Mouse (Mus musculus) megakaryocyte, embryonic 14.5 days (primary cell): ENCODE data around the gene Sncb. TPM values are rescaled to one million over a fixed set of nuclear protein-coding genes. Genes with fewer than 3 reads are reported as not detected.

Experiments
- H3K27me3 ChIP-seq: replicated peaks from 2 replicates; pipeline ENCODE3; 2012; ENCODE audit warnings: inconsistent platforms
- H3K36me3 ChIP-seq: replicated peaks from 2 replicates; pipeline ENCODE3; 2012; ENCODE audit warnings: low read length, inconsistent platforms, mixed read lengths
- H3K4me1 ChIP-seq: 2 replicates; pipeline ENCODE4 v1.6.1; 2012; ENCODE audit warnings: inconsistent platforms
- H3K4me3 ChIP-seq: replicated peaks from 2 replicates; pipeline ENCODE3; 2012; ENCODE audit warnings: moderate library complexity, mild to moderate bottlenecking, inconsistent platforms
- H3K9me3 ChIP-seq: 2 replicates; pipeline ENCODE4 v1.6.1; 2012; ENCODE audit warnings: inconsistent platforms
- FLI1 ChIP-seq: IDR thresholded peaks from 2 replicates; pipeline ENCODE4 v1.6.1; 2012; ENCODE audit warnings: low read length, inconsistent platforms, mixed read lengths
- GATA1 ChIP-seq: IDR thresholded peaks from 3 replicates; pipeline ENCODE4 v1.6.1; 2012; ENCODE audit warnings: mixed read lengths, low read length, inconsistent platforms, borderline replicate concordance
- polyA plus RNA-seq: library from polyadenylated mRNA; stranded (reverse); fragments of >175 nt; gene quantifications from 2 replicates; pipeline ENCODE4 v1.2.3, GENCODE M21; 2012; ENCODE audit warnings: low replicate concordance; ENCODE audit not compliant: insufficient read depth

Sncb gene
- polyA plus RNA-seq, 1 experiment, result 0.62 TPM

DNA sequence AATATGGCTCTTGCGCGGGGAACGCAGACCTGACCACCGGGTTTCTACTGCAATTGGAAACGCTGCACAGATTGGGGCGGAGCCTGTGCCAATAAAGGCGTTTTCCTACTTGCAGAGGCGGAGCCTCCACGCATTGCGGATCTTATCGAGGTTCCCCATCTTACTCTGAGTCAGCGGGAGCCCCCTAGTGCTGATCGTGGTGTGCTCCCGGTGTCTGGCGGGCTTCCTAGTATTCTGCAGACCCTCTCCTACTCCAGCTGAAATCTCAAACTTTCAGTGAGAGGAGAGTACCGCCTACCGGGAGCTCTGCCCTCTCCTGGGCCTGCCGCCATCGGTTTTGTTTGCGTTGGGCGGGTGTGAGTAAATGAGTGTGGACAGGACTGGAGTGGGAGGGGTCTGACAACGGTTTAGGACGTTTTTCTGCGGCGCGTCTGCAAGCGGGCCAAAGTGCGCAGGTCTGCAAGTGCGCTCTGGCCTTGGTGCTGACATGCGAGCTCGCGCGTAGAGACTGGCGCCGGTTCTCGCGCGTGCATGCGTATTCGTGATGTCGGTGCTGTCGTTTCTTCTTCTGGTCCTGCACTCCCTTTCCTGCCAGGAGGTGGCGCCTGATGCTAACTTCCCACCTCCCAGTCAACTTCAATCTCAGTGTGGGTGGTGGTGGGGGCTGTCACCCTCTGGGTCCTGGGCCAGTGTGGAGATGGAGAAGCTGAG lies 8.2 kb downstream of the Sncb start:
- Histone ChIP-seq H3K4me1 (peaks cover 11% of the 10 kb centered on the region), H3K9me3 (no peaks in the 10 kb centered on the region), H3K36me3 (no peaks in the 10 kb centered on the region), H3K4me3 (peak overlapping the region; percentile 87), H3K27me3 (peaks cover 84% of the 10 kb centered on the region)
- TF ChIP-seq FLI1 (no peak), GATA1 (no peak)

DNA sequence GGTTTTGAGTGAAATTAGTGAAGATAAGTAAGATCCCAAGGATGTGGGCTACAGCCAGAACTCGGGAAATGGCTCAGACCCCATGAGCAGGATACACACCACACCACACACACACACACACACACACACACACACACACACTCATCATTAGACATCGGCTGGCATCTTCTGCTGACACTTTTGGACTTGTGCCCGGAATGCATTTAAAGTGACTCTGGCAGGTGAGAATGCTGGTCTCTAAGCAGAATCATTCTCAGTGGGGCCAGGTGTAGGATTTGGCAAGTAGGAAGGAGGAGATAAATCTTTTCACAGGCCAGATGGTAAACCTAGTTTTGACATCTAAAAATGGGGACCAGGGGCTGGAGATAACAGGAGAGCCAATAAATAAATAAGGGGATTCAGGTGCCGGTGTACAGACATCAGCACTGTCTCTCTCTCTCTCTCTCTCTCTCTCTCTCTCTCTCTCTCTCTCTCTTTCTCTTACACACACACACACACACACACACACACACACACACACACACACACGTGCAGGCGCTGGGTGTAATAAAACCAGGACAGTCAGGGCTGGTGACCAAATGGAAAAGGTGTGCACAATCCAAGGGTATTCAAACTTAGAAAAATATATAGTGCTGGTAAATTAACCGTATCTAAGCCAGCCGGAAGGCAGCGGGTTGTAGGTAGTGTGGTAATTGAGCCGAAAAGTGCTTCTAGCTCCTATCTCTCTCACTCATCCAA lies 9.1 kb downstream of the Sncb start:
- Histone ChIP-seq H3K4me1 (peaks cover 11% of the 10 kb centered on the region), H3K4me3 (no peak overlapping the region), H3K36me3 (no peaks in the 10 kb centered on the region), H3K9me3 (no peaks in the 10 kb centered on the region), H3K27me3 (peaks cover 82% of the 10 kb centered on the region)
- no peak for TF ChIP-seq FLI1
- TF ChIP-seq GATA1, result no peak

DNA sequence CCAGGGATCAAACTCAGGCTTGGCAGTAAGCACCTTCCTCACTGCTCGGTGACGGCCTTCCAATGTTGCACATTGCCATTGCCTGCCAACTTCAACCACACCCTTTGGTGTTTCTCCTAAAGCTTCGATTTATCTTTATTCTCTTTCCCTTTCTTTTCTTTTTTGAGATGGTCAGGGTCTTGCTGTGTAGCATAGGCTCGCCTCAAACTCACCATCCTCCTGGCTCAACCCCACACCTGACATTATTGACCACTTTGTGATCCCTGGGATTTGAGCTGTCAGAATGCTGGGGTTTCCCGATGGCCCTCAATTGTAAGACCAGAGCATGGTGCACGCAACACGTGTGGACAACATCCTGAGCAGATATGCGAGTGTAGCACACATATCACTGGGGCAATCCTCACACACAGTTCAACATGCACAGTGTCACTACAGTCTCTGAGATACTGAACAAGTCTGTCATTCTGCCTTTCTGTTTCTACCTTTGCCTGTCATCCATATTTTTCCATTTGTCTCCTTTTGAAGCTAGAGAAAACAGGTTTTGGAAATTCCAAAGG lies 10.2 kb downstream of the Sncb start:
- TF ChIP-seq GATA1, result no peak
- no peak for TF ChIP-seq FLI1
- Histone ChIP-seq H3K4me1 (peaks cover 11% of the 10 kb centered on the region), H3K9me3 (peaks cover 8% of the 10 kb centered on the region; the same call in 1 of the 2 replicates), H3K4me3 (no peak overlapping the region), H3K36me3 (no peaks in the 10 kb centered on the region), H3K27me3 (peaks cover 86% of the 10 kb centered on the region)

DNA sequence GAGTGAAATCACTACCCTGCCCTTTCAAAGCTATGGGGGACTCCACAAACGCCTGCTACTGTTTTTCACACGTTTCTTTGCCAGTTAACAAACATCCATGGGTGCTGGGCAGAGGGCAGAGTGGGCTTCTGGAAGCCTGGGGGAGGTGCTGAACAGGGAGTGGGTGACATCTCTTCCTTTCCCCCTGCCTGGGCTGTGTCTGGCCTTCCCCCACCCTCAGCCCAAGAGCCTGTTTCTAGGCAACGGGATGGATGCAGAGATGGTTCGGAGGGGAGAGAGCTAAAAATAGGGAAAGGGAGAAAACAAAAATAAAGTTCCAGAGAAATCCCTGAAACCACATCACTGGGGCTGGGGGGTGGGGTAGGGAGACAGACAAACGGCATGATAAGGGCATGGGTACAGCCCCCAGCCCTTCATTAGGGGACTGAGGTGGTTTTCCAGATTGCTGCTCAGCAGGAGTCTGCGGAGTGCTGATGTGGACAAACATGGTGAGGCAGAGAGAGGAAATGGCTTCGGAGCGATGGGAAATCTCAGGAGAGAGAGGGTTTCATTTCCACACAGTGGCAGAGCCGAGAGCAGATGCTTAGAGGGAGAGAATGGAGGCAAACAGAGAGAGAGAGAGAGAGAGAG lies 11.1 kb downstream of the Sncb start:
- Histone ChIP-seq H3K36me3 (no peaks in the 10 kb centered on the region), H3K4me3 (no peak overlapping the region), H3K27me3 (peaks cover 87% of the 10 kb centered on the region), H3K4me1 (peaks cover 11% of the 10 kb centered on the region), H3K9me3 (peaks cover 16% of the 10 kb centered on the region)
- TF ChIP-seq FLI1 (no peak), GATA1 (no peak)

DNA sequence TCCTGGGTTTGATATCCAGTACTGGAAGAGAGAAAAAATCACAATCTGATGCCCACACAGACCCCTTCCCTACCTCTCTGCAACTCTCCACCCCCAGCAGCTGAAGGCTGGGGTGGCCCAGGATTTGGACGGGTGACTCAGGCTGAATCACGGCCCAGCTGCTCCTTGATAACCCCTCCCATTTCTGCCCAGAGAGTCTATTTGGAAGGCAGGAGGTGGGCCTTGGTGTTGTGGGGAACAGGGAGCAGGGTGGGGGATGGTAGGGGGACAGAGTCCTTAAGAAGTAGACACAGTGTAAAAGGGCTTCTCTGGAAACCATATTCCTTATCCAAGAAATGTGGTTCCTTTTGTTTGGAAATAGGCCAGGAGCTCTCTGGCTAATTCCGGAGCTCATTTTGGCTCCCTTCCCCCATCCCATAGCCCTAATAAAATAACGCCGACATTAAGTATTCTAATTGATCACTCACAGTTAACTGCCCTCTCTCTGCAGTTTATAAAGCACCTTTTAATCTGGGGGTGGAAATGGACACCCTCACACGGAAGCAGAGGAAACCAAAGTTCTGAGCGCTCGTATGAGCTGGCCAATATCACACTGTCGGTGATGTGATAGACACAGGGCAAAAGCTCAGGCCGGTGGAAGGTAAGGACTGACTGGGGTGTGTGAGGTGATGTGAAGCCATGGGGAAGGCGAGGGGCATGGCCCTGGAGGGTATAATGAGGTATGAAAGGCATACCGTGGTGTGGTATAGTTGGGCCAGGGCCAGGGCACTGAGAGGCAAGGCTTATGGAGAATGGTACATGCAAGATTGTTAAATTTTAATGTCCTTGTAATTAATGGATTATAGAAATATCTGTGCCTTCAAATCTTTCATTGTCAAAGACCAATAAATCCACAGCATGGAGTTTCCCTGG lies 12.0 kb downstream of the Sncb start:
- Histone ChIP-seq H3K4me1 (peaks cover 18% of the 10 kb centered on the region), H3K9me3 (peaks cover 22% of the 10 kb centered on the region), H3K27me3 (peaks cover 87% of the 10 kb centered on the region), H3K4me3 (no peak overlapping the region), H3K36me3 (no peaks in the 10 kb centered on the region)
- TF ChIP-seq GATA1, result no peak
- TF ChIP-seq FLI1, result no peak

DNA sequence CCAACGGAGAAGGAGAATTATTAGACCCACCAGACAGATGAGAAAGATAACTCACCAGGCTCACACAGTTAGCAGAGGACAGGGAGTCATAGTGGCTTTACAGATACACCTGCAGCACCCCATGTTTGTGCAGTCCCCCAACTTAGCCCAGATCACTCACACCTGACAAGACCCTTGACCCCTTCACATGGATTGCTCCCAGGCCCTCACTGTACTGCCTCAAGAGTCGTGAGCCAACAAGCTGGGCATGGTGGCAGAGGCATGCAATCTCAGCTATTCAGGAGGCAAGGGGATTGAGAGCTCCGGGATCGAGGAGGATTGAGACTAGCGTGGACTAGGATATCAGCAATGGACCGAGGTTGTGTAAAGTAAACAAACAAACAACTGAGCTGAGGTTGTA lies 12.7 kb downstream of the Sncb start:
- H3K9me3 ChIP-seq, result peaks cover 22% of the 10 kb centered on the region
- TF ChIP-seq FLI1, result no peak
- TF ChIP-seq GATA1, result no peak
- H3K36me3 ChIP-seq, result no peaks in the 10 kb centered on the region
- peaks cover 18% of the 10 kb centered on the region for H3K4me1 ChIP-seq
- H3K27me3 ChIP-seq, result peaks cover 87% of the 10 kb centered on the region
- H3K4me3 ChIP-seq, result no peak overlapping the region

DNA sequence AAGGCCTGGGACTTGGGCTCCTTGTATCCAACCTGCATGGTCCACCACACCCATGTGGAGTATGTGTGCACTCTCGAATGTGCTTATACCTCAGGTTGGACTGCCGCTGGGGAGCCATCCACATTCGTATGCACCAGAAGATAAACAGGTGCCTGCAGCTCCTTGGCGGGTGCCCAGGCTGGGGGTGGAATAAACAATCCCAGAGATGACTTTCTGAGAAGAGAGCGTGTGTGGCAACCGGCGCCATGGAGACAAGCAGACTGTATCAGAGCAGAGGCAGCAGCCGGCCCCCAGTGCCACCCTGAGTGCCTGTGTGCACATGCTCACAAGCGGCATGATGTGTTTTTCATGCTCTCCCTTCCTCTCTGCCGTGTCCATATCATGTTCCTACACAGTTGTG lies 13.7 kb downstream of the Sncb start:
- no peak for TF ChIP-seq FLI1
- no peak for TF ChIP-seq GATA1
- Histone ChIP-seq H3K4me1 (peaks cover 8% of the 10 kb centered on the region), H3K4me3 (no peak overlapping the region), H3K36me3 (no peaks in the 10 kb centered on the region), H3K27me3 (peaks cover 87% of the 10 kb centered on the region), H3K9me3 (peaks cover 22% of the 10 kb centered on the region)

DNA sequence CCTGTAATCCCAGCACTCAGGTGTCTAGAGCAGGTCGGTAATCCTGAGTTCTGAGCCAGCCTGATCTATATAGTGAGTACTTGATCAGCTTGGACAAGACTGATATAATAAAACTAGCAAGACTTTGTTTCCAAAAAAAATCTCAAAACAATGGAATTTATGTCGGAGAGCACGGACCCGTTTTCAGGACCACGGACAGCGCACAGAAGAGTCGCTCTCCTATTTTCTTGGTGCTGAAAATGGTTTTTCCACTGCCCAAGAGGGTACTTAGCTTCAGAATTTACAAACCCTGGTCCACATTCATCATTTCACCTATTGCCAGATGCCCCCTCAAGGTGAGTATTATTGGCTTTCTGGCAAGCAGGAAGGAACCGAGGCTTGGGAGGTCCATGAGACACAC lies 15.7 kb downstream of the Sncb start:
- H3K9me3 ChIP-seq, result peaks cover 22% of the 10 kb centered on the region
- no peaks in the 10 kb centered on the region for H3K36me3 ChIP-seq
- peaks cover 8% of the 10 kb centered on the region for H3K4me1 ChIP-seq
- H3K27me3 ChIP-seq, result peaks cover 85% of the 10 kb centered on the region
- H3K4me3 ChIP-seq, result no peak overlapping the region
- TF ChIP-seq GATA1 (no peak), FLI1 (no peak)

DNA sequence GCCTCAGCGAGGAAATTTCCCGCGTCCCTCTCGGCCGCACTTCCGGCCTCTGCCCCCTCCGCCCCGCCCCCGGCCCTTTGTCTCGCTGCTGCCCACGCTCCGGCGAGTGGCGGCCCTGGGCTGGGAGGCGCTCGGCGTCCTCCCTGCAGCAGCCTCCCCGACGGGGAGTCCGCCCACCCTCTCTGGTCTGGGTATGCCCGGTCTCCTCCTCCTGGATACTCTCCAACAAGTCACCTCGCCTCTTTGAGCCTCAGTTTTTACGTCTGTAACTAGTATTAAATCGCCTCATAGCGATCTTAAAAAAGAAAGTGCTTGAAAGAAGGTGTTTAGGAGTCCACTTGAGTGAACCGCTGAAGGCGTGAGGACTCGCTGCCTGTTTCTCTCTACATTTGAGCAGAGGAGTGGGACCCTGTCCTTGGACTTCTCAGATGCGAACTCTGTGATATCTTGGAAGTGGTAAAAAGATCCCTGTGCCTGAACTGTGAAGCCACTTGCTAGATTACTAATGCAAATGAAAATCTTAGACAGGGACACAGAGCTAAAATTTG lies 16.5 kb downstream of the Sncb start, which contains the start of gene Gprin1:
Gene Gprin1, minus strand, starts transcription at position 11 of the 548 bp plus-strand sequence.
- peak within 1 kb of the TSS; percentile 80 for H3K4me3 ChIP-seq
- no peak for TF ChIP-seq FLI1
- H3K4me1 ChIP-seq, result peaks cover 8% of the 10 kb centered on the region
- H3K9me3 ChIP-seq, result peaks cover 22% of the 10 kb centered on the region
- no peaks in the 10 kb centered on the region for H3K36me3 ChIP-seq
- peaks cover 86% of the 10 kb centered on the region for H3K27me3 ChIP-seq
